ENCODE assay signal across 14 mouse cellular contexts in genomic region chr8:66436804-66437203, GRCm38 (mm10).
"Had no signal": no experiment of that assay in that cellular context is flagged by ENCODE, and none has a peak within 500 bp of the region (broad histone marks: within the 10 kb centered on the region; RNA-seq: fewer than 3 reads in every experiment).

No protein-coding gene starts in this region.

- H3K27ac ChIP-seq: intestine, embryonic 15.5 days; layer of hippocampus, adult 2 months; limb, embryonic 13.5 days; liver, embryonic 14.5 days; lung, embryonic 15.5 days; midbrain, embryonic 13.5 days; neural tube, embryonic 15.5 days had no signal

- H3K27me3 ChIP-seq: intestine, embryonic 15.5 days; limb, embryonic 13.5 days; lung, embryonic 15.5 days; midbrain, embryonic 13.5 days; neural tube, embryonic 15.5 days had no signal

- H3K4me2 ChIP-seq: intestine, embryonic 15.5 days; limb, embryonic 13.5 days; lung, embryonic 15.5 days; midbrain, embryonic 13.5 days; neural tube, embryonic 15.5 days had no signal

- H3K4me1 ChIP-seq: intestine, embryonic 15.5 days; limb, embryonic 13.5 days; lung, embryonic 15.5 days; midbrain, embryonic 13.5 days; neural tube, embryonic 15.5 days had no signal

- H3K9me3 ChIP-seq: intestine, embryonic 15.5 days; limb, embryonic 13.5 days; lung, embryonic 15.5 days; midbrain, embryonic 13.5 days; neural tube, embryonic 15.5 days had no signal

- ATAC-seq: intestine, embryonic 15.5 days; midbrain, embryonic 13.5 days had no signal

- H3K36me3 ChIP-seq: intestine, embryonic 15.5 days; limb, embryonic 13.5 days; lung, embryonic 15.5 days; midbrain, embryonic 13.5 days; neural tube, embryonic 15.5 days had no signal

- H3K4me3 ChIP-seq: intestine, embryonic 15.5 days; layer of hippocampus, adult 2 months; limb, embryonic 13.5 days; lung, embryonic 15.5 days; midbrain, embryonic 13.5 days; myocyte; neural tube, embryonic 15.5 days had no signal

- H3K9ac ChIP-seq: intestine, embryonic 15.5 days; limb, embryonic 13.5 days; liver, embryonic 14.5 days; lung, embryonic 15.5 days; midbrain, embryonic 13.5 days; neural tube, embryonic 15.5 days had no signal

- DNase-seq: kidney, adult 18-20 months; kidney, postnatal 10 days; kidney, postnatal 4 days; left cerebral cortex, postnatal 4 days; lung, postnatal 4 days; thymus, postnatal 4 days had no signal
